Mouse (Mus musculus): ENCODE measurements around the gene Prss16. TPM values are rescaled to one million over a fixed set of nuclear protein-coding genes. Genes with fewer than 3 reads are reported as not detected.

The Prss16 gene
- polyA plus RNA-seq, 1 experiment = 0.73 TPM

DNA sequence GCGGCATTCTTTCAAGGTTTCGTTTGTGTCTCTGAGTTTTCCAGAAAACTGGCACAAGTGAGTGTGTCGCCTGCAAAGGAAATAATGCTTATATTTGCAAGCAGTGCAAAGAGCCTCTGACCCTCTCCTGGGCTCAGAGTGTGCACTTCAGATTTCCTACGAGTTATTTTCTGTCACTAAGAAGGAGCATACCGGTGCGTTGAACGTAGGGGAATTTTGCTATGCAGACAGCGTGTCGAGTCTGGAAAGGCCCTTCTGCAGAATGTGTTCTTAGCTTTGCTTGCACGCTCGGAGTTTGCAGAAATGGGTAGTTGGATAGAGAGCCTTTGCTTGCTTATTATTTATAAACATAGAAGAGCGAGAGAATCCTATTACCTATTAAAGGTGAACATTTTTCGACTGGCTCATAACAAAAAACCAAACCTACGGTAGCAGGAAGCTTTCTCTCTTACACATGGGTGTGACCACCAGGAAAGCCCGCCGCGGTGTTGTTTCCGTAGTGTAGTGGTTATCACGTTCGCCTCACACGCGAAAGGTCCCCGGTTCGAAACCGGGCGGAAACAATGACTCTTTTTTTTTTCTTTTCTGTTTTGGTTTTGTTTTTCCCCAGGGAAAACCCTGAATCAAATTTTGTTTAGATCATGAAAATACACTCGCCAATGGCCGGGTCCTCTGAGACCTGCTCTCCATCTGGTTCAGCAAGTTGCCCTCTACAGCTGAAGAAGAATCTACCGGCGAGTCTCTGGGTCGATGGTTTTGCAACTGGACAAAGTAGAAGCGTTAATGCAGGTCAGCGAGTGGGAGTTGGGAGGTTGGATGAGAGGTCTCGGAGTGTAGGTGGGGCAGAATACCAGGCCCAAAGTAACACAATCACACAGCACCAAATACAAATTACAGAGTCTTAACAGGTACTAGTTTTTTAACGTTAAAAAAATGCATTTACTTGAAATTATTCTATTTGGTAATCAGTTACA lies 16.8 kb upstream of the Prss16 start:
- TF ChIP-seq GATA1 (IDR thresholded peaks at IDR 0.05; ENCODE audit: low read length) = no peak

DNA sequence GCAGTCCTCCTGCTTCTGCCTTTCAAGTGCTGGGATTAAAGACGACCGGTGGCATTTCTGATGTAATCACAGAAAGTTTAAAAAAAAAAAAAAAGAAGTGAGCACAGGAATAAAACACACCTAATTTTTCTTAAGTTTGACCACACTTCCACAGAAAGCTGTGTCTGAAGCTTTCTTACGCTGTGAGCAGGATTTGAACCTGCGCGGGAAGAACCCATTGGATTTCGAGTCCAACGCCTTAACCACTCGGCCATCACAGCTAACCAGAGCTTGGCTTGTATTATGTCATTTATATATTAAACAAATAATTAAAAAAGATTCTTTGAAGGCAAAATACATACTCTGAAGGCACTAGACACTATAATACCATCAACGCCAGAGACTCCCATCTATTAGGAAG lies 12.7 kb upstream of the Prss16 start:
- no peak for TF ChIP-seq GATA1 (IDR thresholded peaks at IDR 0.05; ENCODE audit: low read length)

DNA sequence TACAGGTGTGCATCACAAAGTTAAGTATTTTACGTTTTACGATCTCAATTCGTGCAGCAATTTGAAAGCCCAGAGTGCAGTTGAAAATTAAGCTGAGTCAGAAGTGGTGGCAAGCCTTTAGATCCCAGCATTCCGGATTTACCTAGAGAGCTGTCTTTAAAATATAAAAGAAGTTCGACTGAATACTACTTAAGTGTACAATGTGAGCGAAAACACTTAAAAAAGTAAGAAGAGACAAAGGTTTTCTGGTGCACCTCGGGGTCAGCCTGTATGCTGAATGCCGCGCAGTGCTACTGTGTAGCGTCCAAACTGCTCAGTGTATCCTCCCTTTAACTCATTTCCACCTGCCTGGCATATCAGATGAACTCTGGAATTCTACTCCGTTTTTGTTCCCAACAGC lies 12.0 kb upstream of the Prss16 start:
- TF ChIP-seq GATA1 (IDR thresholded peaks at IDR 0.05; ENCODE audit: low read length) = no peak

DNA sequence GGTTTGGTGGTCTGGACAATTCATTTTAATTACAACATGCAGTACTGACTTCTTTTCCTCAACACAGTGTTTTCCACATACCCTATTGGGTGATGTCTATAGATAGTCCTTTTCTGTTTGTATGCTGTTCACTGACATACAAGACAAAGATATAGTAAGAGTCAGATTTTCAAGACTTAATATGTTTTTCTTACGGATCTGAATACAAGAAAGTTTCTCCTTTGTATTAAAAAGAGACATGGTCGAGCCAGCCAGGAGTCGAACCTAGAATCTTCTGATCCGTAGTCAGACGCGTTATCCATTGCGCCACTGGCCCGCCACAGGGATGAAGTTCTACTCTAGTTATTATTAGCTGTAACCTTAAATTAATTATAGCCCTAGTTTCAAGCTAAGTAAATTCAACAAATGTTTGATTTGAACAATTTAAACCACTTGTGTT lies 11.4 kb upstream of the Prss16 start:
- no peak for TF ChIP-seq GATA1 (IDR thresholded peaks at IDR 0.05; ENCODE audit: low read length)

DNA sequence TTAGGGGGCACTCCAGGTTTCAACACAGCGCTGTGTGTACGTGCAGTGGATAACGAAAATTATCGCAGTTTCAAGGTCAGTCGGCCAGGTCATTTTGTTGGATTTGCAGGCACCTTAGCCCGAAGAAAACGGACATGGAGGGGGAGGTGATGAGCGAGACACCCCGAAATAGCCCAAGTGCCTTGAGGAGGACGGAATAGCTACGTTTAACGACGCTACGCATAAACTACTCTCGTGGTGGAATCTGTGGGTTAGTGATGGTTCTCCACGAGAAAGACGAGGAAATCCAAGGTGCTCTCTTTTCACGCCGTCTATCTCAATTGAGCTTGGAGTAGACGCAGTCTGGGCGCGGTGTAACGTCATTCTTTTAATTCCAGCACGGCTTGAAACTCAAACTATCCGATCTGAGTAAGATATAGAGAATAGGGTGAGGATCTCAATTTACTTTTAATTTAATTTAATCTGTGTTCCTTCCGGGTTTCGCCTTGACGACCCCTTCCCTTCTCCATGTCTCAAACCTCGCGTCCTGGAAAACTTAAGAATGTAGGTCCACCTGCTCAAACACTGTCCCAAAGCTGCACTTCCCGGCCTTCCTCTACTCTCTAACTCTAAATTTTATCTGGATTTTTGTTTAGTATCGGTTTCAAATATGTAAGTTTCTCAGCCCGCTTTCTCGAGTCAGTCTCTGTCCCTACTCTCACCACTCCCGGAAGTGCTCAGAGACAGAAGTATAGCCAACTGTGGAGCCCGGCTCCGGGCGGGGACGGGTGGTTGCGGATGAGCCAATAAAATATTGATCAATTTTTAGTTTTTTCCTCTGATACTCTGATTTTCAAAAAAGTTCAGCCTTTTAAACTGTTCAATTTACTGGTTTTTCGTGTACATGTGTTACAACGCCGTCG lies 10.6 kb upstream of the Prss16 start:
- no peak for TF ChIP-seq GATA1 (IDR thresholded peaks at IDR 0.05; ENCODE audit: low read length)

DNA sequence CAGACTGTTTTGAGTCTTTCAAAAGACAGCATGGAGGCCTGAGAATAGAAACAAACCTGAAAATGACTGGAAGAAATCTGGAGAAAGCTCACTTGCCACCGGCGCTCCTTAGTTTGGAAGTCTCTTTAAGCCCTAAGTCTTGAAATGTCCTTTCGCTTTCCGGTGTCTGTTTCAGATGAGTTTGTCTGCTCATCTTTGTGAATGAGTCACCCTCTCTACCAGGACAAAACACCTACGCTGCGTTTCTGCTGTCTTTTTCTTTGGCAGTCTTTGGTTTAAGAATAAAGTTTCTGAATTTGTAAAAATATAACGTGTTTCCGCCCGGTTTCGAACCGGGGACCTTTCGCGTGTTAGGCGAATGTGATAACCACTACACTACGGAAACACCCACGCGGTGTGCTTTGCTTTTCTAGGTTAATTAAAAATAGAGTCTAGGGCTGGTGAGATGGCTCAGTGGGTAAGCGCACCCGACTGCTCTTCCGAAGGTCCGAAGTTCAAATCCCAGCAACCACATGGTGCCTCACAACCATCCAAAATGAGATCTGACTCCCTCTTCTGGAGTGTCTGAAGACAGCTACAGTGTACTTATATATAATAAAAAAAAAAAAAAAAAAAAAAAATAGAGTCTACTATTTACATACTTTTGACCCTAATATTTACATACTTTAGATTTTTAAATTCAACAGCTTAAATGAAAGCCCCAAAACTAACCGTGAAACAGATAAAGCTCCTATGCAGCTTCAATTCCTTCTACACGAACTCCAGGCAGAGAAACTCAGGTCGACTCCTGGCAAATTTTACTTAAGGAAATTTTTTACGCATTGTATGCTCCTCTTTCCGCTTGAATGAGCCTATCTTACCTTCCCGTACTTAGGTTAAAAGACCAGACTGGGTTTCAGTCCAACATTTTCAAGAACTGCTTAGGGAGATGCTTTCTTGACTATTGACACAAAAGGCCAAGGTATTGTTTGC lies 6.2 kb upstream of the Prss16 start:
- no peak for TF ChIP-seq GATA1 (IDR thresholded peaks at IDR 0.05; ENCODE audit: low read length)

DNA sequence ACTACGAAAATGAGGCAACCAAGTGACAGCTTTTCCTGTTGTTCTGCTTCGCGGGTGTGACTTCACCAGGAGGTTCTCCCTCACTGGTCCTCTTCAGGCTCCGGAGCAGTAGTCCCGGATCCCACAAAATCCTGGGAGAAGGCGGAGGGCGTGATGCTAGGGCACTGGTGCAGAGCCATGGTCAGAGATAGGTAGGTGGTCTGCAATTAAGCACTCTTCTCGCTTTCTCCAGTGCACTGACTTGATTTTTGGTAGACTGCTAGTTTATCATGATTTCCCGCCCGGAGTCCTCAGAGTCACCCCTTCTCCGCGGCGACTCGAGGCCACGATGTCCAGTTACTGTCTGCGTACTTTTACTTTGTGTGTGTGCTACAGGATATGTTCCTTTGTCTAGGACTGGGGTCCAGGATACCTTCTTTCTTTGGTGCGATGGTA lies 4.9 kb upstream of the Prss16 start:
- TF ChIP-seq GATA1 (IDR thresholded peaks at IDR 0.05; ENCODE audit: low read length) = no peak

DNA sequence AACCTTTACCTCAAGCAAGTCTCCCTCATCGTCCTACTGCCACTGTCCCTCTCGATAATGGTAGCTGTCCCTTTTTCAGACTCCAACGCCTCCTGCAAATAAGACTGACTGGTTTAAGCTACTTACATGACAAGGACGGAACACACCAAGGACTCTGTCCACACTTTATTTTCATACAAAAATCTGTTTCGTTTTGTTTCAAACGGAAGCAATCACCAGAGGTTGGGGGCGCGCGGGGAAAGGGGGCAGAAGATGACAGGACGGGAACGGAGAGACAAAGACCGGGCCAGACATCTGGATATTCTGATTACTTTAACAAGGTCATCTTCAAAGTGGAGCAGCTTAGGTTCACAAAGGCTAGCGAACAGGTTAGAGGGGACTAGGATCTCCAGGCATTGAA lies 4.2 kb upstream of the Prss16 start:
- no peak for TF ChIP-seq GATA1 (IDR thresholded peaks at IDR 0.05; ENCODE audit: low read length)

DNA sequence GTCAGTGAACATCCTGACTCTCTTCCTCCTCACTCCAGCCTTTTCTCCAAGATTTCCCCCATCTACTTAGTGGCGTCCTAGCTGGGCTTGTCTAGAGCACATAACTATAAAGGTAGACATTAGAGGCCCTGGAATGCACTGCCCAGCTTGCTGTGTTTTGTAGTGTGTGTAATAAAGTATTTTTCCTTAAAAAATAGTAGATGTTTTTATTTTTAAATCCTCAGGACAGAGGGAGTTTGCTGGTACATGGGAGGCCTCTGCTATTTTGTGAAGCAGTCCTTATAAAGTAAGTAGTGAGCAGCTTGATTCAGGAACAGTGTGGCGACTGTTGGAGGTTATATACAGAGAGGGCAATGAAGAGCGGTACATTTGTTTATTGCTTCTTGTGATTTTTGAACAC lies 835 bp downstream of the Prss16 start:
- TF ChIP-seq GATA1 (IDR thresholded peaks at IDR 0.05; ENCODE audit: low read length) = no peak

DNA sequence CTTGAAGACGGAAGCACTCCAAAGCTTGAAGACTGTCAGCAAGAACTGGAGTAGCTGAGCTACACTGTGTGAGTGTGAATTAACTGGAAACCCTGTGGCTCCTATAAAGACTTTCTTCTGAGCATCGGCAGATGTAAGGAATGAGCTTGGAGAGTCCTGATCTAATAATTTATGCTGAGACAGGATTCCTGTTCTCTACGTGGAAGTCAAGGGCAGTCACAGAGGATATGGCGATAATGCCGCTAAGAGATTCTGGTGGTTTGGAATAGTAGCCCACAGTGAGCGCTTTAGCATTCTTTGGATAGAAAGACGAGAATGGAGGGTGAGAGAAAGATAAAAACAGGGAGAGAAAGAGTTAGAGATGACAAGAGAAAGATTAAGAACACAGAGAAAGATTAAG lies 1.7 kb downstream of the Prss16 start:
- TF ChIP-seq GATA1 (IDR thresholded peaks at IDR 0.05; ENCODE audit: low read length) = no peak

DNA sequence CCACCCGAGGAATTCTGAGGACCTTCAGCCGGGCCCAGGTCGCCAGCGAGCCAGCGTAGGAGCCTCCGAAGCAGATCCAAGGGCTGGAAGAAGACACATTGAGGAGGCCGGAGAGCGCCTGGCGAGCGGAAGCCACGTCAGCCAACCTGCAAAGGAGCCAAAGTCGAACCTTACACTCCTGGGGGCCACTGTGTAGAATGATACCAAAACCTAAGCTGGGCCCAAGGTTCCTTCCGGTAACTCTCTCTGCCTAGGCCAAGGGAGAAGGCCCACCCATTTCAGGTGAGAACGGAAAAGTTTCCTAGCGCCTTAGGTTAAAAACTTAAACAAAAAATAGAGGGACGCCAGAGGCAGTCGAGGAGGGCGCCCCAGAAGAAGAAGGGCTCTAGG lies 2.4 kb downstream of the Prss16 start:
- no peak for TF ChIP-seq GATA1 (IDR thresholded peaks at IDR 0.05; ENCODE audit: low read length)

DNA sequence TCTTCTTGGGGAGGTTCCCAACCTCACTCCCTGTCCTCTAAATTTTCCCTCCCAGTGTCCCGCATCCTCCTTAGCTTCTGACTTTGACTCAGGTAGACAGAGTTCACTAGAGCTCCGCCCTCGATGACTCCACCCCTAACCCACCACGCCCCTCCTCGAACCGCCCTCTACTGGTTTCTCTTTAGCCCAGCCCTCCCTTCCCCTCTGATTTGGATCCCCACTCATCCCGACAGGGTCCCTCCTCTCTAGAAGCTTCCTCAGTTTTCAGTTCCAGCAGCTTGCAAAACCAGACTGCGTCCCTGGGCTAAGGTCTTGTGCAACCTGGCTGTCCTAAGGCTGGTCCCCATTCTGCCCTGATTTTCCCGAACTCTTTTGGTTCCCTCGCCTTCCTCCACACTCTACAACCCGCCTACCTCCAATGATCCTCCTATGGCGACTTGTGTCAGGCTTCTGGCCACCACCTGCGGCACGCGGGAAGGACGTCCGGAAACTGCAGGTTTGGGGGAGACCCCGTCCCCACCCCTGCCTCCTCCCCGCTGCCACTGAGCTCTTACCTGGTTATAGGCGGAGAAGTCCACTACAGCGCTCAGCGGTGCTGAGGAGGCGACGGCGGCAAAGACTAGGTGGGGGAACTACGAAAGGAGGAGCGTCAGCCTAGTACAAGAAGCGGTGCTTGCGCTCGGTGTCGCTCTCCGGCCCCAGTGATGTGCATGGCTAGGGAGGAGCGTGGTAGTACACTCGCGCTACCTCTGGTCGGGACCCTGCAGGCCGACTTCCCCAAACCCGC lies 3.0 kb downstream of the Prss16 start:
- TF ChIP-seq GATA1 (IDR thresholded peaks at IDR 0.05; ENCODE audit: low read length) = no peak

DNA sequence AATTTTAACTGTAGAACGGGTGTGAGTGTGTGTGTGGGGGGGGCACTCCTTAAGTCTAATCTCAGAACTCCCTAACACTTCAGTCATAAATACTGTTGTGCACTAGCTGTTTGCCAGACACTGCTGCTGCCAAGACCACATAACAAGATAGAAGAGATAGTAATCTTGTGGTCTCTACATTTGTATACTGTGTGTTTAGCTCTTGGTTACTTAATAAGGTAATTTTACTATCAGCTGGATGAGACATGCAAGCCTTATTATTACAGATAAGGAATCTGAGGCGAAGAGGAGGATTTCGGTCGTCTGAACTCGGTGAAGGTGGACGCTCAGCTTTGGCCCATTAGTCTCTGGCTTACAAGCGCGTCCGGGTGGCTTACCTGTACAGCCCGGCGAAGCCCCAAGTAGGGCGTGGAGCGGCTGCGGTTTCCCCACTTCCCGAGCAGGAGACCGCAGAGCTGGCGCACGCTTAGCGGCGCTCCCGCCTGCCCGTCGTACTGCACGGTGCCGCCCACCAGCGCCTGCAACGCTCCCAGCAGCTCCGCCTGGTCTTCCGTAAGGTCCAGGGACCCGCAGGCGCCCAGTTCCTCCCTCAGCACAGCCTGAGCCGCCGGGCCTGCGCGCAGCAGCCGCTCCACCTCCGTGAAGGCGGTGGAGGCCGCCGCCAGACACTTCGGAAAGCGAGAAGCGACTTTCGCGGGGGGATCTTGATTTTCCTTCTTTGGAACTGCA lies 3.8 kb downstream of the Prss16 start:
- TF ChIP-seq GATA1 (IDR thresholded peaks at IDR 0.05; ENCODE audit: low read length) = peak; percentile 47

DNA sequence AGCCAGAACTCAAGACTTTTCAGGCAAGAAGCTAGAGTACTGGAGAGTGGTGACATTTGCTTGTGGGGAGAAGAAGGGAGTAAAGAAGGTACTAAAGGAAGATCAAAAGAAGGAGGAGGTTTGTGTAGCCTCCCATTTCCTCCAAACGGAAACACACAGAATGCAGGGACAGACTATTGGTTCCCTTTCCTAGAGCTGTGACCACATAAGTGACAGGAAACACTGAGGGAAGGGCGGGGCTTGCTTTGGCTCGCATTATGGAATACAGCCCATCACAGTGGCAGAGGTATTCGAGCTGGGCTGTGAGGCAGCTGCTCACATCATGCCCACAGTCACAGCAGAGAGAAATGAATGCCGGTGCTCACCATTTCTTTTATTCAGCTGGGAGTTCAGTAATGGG lies 7.7 kb downstream of the Prss16 start:
- no peak for TF ChIP-seq GATA1 (IDR thresholded peaks at IDR 0.05; ENCODE audit: low read length)

All from G1E-ER4 (cell line).